Mouse (Mus musculus) T-cell, adult 2 months (primary cell): ENCODE measurements around the gene Pex14.

Experiments used
- DNase-seq: peaks from one replicate; pipeline ENCODE4 v3.0.0; 2022; ENCODE audit warnings: low spot score

Pex14 gene

GRCm38 (mm10) chr4:148951821-148952291 lies 147.8 kb downstream of the Pex14 start:
- no peak for DNase-seq

- DNase-seq: no peak
Observed at GRCm38 (mm10) chr4:148950932-148951650, 148.6 kb downstream of the Pex14 start.

GRCm38 (mm10) chr4:148950487-148950886 lies 149.2 kb downstream of the Pex14 start:
- DNase-seq: no peak

- no peak for DNase-seq
Observed at GRCm38 (mm10) chr4:148947833-148948388, 151.8 kb downstream of the Pex14 start.

- no peak for DNase-seq
Observed at GRCm38 (mm10) chr4:148946071-148946470, 153.6 kb downstream of the Pex14 start.

- no peak for DNase-seq
Observed at GRCm38 (mm10) chr4:148945476-148945881, 154.2 kb downstream of the Pex14 start.

GRCm38 (mm10) chr4:148943099-148943498 lies 156.6 kb downstream of the Pex14 start:
- DNase-seq: no peak

GRCm38 (mm10) chr4:148941321-148941720 lies 158.4 kb downstream of the Pex14 start:
- no peak for DNase-seq

GRCm38 (mm10) chr4:148940674-148941211 lies 158.9 kb downstream of the Pex14 start:
- peak; percentile 26 for DNase-seq

GRCm38 (mm10) chr4:148938546-148938945 lies 161.1 kb downstream of the Pex14 start:
- no peak for DNase-seq

GRCm38 (mm10) chr4:148936727-148937126 lies 162.9 kb downstream of the Pex14 start:
- no peak for DNase-seq

- no peak for DNase-seq
Observed at GRCm38 (mm10) chr4:148936111-148936510, 163.6 kb downstream of the Pex14 start.

GRCm38 (mm10) chr4:148935211-148935610 lies 164.5 kb downstream of the Pex14 start:
- DNase-seq: no peak

GRCm38 (mm10) chr4:148933109-148933508 lies 166.6 kb downstream of the Pex14 start:
- no peak for DNase-seq

- DNase-seq: no peak
Observed at GRCm38 (mm10) chr4:148930721-148931229, 168.9 kb downstream of the Pex14 start.

GRCm38 (mm10) chr4:148928876-148929275 lies 170.8 kb downstream of the Pex14 start:
- no peak for DNase-seq

GRCm38 (mm10) chr4:148928316-148928715 lies 171.4 kb downstream of the Pex14 start:
- no peak for DNase-seq

- no peak for DNase-seq
Observed at GRCm38 (mm10) chr4:148926459-148926858, 173.2 kb downstream of the Pex14 start.

GRCm38 (mm10) chr4:148925589-148926359 lies 173.9 kb downstream of the Pex14 start:
- no peak for DNase-seq

- DNase-seq: no peak
Observed at GRCm38 (mm10) chr4:148923976-148924375, 175.7 kb downstream of the Pex14 start.

- no peak for DNase-seq
Observed at GRCm38 (mm10) chr4:148923414-148923813, 176.3 kb downstream of the Pex14 start.

- no peak for DNase-seq
Observed at GRCm38 (mm10) chr4:148922221-148922700, 177.4 kb downstream of the Pex14 start.
